Mouse (Mus musculus): Measurements from ENCODE around the gene Tada3. TPM values are rescaled to one million over a fixed set of nuclear protein-coding genes. Genes with fewer than 3 reads are reported as not detected.
A peak's percentile ranks its signal among the peaks of the same experiment; 100 is the strongest.

Tada3 gene
- polyA plus RNA-seq, 1 experiment from 2014 or later: 44.4 TPM

DNA sequence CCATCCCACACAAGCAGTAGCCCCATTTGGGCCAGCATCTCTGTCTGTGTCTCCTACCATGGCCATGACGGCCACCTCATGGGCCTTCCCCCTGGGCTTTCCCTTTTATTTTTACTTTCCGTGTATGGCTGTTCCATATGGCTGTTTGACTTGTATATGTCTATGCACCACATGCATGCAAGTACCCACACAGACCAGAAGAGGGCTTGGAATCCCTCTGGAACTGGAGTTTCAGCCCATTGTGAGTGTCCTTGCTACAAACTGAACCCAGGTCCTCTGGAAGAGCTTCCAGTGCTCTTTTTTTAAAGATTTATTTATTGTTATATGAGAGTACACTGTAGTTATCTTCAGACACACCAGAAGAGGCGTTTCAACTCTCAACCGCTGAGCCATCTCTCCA lies 16.2 kb downstream of the Tada3 start:
- WGBS: 71% methylated on average over 4 of the region's 4 CpGs
- H3K4me1 ChIP-seq (ENCODE audit: control insufficient read depth, insufficient read depth, low read length): no peaks in the 10 kb centered on the region
- H3K4me3 ChIP-seq (ENCODE audit: low read length): no peak overlapping the region
- no peak overlapping the region for H3K27ac ChIP-seq (ENCODE audit: low read length)
- no peak for ATAC-seq
- no peaks in the 10 kb centered on the region for H3K9me3 ChIP-seq (ENCODE audit: control insufficient read depth, low read length)
- H3K4me2 ChIP-seq (ENCODE audit: low read depth, low read length): no peak overlapping the region
- H3K27me3 ChIP-seq (replicated peaks; ENCODE audit: control insufficient read depth, insufficient read depth, low read length): no peaks in the 10 kb centered on the region
- peaks cover 2% of the 10 kb centered on the region; the same call in 1 of the 2 replicates for H3K36me3 ChIP-seq (ENCODE audit: control insufficient read depth, insufficient read depth, low read length)
- no peak overlapping the region for H3K9ac ChIP-seq (ENCODE audit: low read depth, low read length)

DNA sequence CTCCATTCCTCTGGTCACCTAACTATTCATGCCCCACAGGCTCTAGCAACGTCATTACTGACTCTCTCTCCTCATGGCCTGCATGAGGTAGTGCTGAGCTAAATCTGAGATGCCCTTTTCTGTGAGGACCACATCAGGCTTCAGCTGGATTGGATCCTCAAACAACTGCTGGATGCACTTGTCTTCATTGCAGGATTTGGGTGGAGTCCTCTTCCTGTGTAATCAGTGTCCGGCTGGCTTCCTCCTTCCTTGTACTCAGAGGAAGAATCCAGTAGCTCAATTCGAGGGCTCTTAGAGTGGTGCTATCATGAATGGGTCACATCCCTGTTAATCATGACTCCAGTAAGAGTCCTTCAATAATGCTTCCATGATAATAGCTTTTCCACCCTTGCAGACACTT lies 24.0 kb downstream of the Tada3 start:
- no peak for ATAC-seq
- no peak overlapping the region for H3K4me2 ChIP-seq (ENCODE audit: low read depth, low read length)
- no peak overlapping the region for H3K4me3 ChIP-seq (ENCODE audit: low read length)
- no peak overlapping the region for H3K27ac ChIP-seq (ENCODE audit: low read length)
- no peak overlapping the region for H3K9ac ChIP-seq (ENCODE audit: low read depth, low read length)
- WGBS: 72% methylated on average over 3 of the region's 3 CpGs
- no peaks in the 10 kb centered on the region for H3K9me3 ChIP-seq (ENCODE audit: control insufficient read depth, low read length)
- H3K27me3 ChIP-seq (replicated peaks; ENCODE audit: control insufficient read depth, insufficient read depth, low read length): no peaks in the 10 kb centered on the region
- H3K36me3 ChIP-seq (ENCODE audit: control insufficient read depth, insufficient read depth, low read length): no peaks in the 10 kb centered on the region
- peaks cover 4% of the 10 kb centered on the region; the same call in 1 of the 2 replicates for H3K4me1 ChIP-seq (ENCODE audit: control insufficient read depth, insufficient read depth, low read length)

DNA sequence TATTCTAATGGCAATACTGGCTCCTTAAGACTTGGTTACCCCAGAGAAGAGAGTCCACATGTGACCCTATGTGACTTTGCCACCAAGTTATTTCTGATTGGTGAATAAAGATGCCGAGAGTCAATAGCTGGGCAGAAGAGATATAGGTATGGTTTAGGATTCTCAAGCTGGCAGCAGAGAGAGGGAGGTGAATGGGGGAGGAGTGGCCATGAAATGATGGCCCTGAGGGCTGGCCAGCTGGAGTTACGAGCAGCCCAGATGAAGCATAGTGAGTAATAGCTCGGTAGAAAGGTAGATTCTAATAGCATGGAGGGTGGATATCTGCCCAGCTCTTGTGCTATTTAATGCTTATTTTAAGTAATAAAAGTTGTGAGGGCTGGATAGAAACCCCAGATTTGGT lies 24.9 kb downstream of the Tada3 start:
- Histone ChIP-seq H3K36me3 (ENCODE audit: control insufficient read depth, insufficient read depth, low read length) (no peaks in the 10 kb centered on the region), H3K27me3 (replicated peaks; ENCODE audit: control insufficient read depth, insufficient read depth, low read length) (no peaks in the 10 kb centered on the region), H3K9me3 (ENCODE audit: control insufficient read depth, low read length) (no peaks in the 10 kb centered on the region), H3K9ac (ENCODE audit: low read depth, low read length) (no peak overlapping the region), H3K4me3 (ENCODE audit: low read length) (no peak overlapping the region), H3K4me2 (ENCODE audit: low read depth, low read length) (no peak overlapping the region), H3K4me1 (ENCODE audit: control insufficient read depth, insufficient read depth, low read length) (peaks cover 4% of the 10 kb centered on the region; the same call in 1 of the 2 replicates), H3K27ac (ENCODE audit: low read length) (no peak overlapping the region)
- 71% methylated on average over 3 of the region's 3 CpGs for WGBS
- no peak for ATAC-seq

DNA sequence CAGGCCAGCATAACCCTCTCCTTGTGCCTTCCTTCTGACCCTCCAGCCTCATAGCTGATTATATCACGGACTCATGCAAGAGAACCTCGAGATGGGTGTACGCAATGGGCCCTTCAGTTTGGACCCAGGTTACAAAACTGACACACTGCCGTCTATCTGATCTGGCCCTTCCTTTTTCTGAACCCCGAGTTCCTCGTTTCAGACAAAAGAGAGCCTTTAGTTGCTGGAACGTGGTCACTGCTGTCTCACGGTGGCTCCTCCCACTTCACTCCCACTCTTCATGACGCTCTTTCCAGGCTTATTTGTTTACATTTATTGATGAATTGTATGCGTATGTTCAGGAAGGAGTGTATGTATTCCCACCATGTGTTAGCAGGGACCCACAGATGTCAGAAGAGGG lies 26.0 kb downstream of the Tada3 start:
- 46% methylated on average over 10 of the region's 10 CpGs for whole genome bisulfite sequencing
- Histone ChIP-seq H3K36me3 (ENCODE audit: control insufficient read depth, insufficient read depth, low read length) (no peaks in the 10 kb centered on the region), H3K4me1 (ENCODE audit: control insufficient read depth, insufficient read depth, low read length) (peaks cover 4% of the 10 kb centered on the region; the same call in 1 of the 2 replicates), H3K9ac (ENCODE audit: low read depth, low read length) (no peak overlapping the region), H3K27ac (ENCODE audit: low read length) (no peak overlapping the region), H3K27me3 (replicated peaks; ENCODE audit: control insufficient read depth, insufficient read depth, low read length) (no peaks in the 10 kb centered on the region), H3K4me3 (ENCODE audit: low read length) (no peak overlapping the region), H3K4me2 (ENCODE audit: low read depth, low read length) (no peak overlapping the region), H3K9me3 (ENCODE audit: control insufficient read depth, low read length) (no peaks in the 10 kb centered on the region)
- ATAC-seq: no peak; the same call in 1 of the 2 replicates

DNA sequence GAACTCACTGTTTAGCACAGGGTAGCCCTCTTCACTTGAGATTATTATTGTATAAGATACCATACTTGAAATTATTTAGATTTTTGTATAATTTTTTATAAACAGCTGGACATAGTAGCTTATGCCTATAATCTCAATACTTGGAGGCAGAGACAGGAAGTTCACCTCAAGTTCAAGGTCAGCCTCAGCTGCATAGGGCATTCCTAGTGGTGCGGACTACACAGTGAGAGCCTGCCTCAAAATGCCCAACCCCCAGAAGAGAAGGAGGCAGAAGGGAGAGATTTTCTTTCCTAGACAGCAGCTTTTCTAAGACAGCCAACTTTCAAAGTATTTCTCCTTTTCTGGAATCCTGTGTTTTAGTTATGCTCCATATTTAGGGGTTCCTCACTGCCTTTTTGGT lies 26.5 kb downstream of the Tada3 start:
- H3K27me3 ChIP-seq (replicated peaks; ENCODE audit: control insufficient read depth, insufficient read depth, low read length): no peaks in the 10 kb centered on the region
- H3K4me1 ChIP-seq (ENCODE audit: control insufficient read depth, insufficient read depth, low read length): peaks cover 4% of the 10 kb centered on the region; the same call in 1 of the 2 replicates
- H3K9ac ChIP-seq (ENCODE audit: low read depth, low read length): no peak overlapping the region
- no peak overlapping the region for H3K4me3 ChIP-seq (ENCODE audit: low read length)
- no peak overlapping the region for H3K4me2 ChIP-seq (ENCODE audit: low read depth, low read length)
- WGBS: 85% methylated on average over 1 of the region's 1 CpGs
- H3K9me3 ChIP-seq (ENCODE audit: control insufficient read depth, low read length): no peaks in the 10 kb centered on the region
- no peak for ATAC-seq
- no peaks in the 10 kb centered on the region for H3K36me3 ChIP-seq (ENCODE audit: control insufficient read depth, insufficient read depth, low read length)
- H3K27ac ChIP-seq (ENCODE audit: low read length): no peak overlapping the region

DNA sequence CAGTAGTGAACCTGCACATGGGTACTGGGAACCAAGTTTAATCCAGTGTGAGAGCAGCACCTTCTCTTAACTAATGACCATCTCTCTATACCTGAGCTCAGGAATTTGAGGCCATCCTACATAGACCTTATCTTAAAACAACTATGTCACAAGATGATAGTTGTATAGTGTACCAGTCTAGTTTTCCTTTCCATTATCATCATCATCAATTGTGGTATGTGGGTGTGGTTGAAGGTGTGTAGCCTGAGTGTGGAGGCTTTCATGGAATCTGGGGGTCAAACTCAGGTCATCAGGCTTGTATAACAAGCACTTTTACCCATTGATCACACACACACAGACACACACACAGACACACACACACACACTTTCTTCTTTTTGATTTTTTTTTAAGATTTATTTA lies 27.1 kb downstream of the Tada3 start:
- Histone ChIP-seq H3K27me3 (replicated peaks; ENCODE audit: control insufficient read depth, insufficient read depth, low read length) (no peaks in the 10 kb centered on the region), H3K27ac (ENCODE audit: low read length) (no peak overlapping the region), H3K4me2 (ENCODE audit: low read depth, low read length) (no peak overlapping the region), H3K36me3 (ENCODE audit: control insufficient read depth, insufficient read depth, low read length) (no peaks in the 10 kb centered on the region), H3K9me3 (ENCODE audit: control insufficient read depth, low read length) (no peaks in the 10 kb centered on the region), H3K9ac (ENCODE audit: low read depth, low read length) (no peak overlapping the region), H3K4me3 (ENCODE audit: low read length) (no peak overlapping the region), H3K4me1 (ENCODE audit: control insufficient read depth, insufficient read depth, low read length) (peaks cover 4% of the 10 kb centered on the region; the same call in 1 of the 2 replicates)
- peak; percentile 71 for ATAC-seq

DNA sequence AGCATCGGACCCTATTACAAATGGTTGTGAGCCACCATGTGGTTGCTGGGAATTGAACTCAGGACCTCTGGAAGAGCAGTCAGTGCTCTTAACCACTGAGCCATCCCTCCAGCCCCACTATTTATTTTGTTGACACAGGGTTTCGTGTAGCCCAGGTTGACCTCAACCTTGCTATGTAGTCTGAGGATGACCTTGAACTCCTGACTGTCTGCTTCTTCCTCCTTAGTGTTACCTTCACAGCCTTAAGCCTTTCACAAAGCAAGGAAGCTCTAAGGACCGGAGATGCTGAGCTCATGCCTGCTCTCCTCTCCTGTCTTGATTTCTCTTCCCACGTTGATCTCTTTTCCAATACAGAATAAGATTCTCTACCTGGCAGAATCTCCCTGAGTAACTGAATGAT lies 30.8 kb downstream of the Tada3 start:
- ATAC-seq: no peak
- no peak overlapping the region for H3K9ac ChIP-seq (ENCODE audit: low read depth, low read length)
- H3K27ac ChIP-seq (ENCODE audit: low read length): no peak overlapping the region
- peaks cover 20% of the 10 kb centered on the region for H3K4me1 ChIP-seq (ENCODE audit: control insufficient read depth, insufficient read depth, low read length)
- H3K4me2 ChIP-seq (ENCODE audit: low read depth, low read length): no peak overlapping the region
- H3K9me3 ChIP-seq (ENCODE audit: control insufficient read depth, low read length): no peaks in the 10 kb centered on the region
- 65% methylated on average over 4 of the region's 4 CpGs for WGBS
- no peaks in the 10 kb centered on the region for H3K36me3 ChIP-seq (ENCODE audit: control insufficient read depth, insufficient read depth, low read length)
- H3K4me3 ChIP-seq (ENCODE audit: low read length): no peak overlapping the region
- no peaks in the 10 kb centered on the region for H3K27me3 ChIP-seq (replicated peaks; ENCODE audit: control insufficient read depth, insufficient read depth, low read length)

DNA sequence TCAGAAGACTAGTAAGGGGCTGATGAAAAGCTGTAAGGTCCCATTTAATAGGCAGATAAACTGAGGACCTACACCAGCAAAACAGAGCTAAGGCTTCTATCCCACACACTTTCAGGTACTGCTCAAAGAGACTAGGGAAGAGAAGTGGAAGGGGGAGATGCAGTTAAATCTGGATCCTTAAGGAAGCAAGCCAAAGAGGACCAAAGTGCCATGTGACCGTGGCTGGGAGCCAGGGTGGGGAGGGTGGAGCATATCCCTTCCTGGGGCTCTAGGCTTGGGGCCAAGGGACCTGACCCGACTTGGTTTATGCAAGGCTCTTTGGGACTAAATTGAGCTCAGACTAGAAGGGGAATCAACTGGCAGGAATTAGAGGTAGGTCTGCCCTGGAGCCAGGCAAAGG lies 33.4 kb downstream of the Tada3 start:
- H3K36me3 ChIP-seq (ENCODE audit: control insufficient read depth, insufficient read depth, low read length): 0 out of 2 replicates have a peak, but pooled peaks cover 3% of the 10 kb centered on the region
- ATAC-seq: peak; percentile 16; the same call in 1 of the 2 replicates
- H3K9me3 ChIP-seq (ENCODE audit: control insufficient read depth, low read length): no peaks in the 10 kb centered on the region
- no peaks in the 10 kb centered on the region for H3K27me3 ChIP-seq (replicated peaks; ENCODE audit: control insufficient read depth, insufficient read depth, low read length)
- peak overlapping the region; percentile 65; the same call in 1 of the 2 replicates for H3K27ac ChIP-seq (ENCODE audit: low read length)
- 31% methylated on average over 2 of the region's 2 CpGs for WGBS
- peak overlapping the region; percentile 79 for H3K4me3 ChIP-seq (ENCODE audit: low read length)
- peak overlapping the region; percentile 92 for H3K4me2 ChIP-seq (ENCODE audit: low read depth, low read length)
- peaks cover 19% of the 10 kb centered on the region for H3K4me1 ChIP-seq (ENCODE audit: control insufficient read depth, insufficient read depth, low read length)
- peak overlapping the region; percentile 95 for H3K9ac ChIP-seq (ENCODE audit: low read depth, low read length)

DNA sequence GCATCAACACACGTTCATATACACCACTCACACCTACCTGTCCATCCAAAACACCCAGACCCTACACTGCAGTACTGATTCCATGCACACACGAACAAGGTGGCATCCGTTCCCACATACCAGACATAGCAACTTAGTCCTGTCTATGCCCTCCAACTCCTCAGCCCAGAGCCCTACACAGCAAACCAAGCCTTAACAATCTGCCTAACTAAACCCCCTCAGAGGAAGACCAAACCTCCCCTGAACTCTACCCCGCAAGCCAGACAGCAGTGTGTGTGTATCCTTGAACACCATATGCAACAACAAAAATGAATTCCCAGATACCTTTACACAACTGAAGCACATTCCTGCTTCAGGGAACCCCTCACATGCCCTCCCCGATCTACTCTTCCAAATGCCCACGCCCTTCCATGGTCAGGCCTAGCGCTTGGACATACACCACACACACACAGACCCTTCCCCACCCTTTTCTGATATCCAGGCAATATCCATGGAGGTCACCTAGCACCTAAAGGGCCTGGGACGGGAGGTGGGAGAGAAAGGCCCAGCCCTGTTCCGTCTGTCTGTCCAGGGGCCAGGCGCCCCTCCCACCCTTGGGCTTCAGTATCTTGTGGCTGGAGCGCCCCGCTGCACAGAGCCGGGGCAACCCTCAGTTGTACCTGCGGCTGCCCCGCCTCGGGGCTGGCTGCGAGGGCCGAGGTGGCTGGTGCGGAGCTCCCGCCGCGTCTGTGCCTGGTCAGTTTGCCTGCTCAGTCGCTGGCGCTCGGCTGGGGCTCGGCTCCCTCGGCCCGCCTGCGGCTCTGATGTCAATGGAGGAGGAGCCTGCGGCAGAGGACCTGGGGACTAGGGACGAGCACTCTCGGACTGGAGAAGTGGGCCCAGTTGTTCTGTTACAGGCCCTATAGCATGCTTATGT lies 34.2 kb downstream of the Tada3 start, which contains the start of gene Camk1:
Gene Camk1, minus strand, starts transcription at position 808 of the 916 bp plus-strand sequence.
- peak within 1 kb of the TSS; percentile 79 for H3K4me3 ChIP-seq (ENCODE audit: low read length)
- peak within 1 kb of the TSS; percentile 65 for H3K27ac ChIP-seq (ENCODE audit: low read length)
- peaks cover 19% of the 10 kb centered on the region for H3K4me1 ChIP-seq (ENCODE audit: control insufficient read depth, insufficient read depth, low read length)
- no peaks in the 10 kb centered on the region for H3K27me3 ChIP-seq (replicated peaks; ENCODE audit: control insufficient read depth, insufficient read depth, low read length)
- peak within 1 kb of the TSS; percentile 92 for H3K4me2 ChIP-seq (ENCODE audit: low read depth, low read length)
- peak; percentile 91 for ATAC-seq
- 0 out of 2 replicates have a peak, but pooled peaks cover 3% of the 10 kb centered on the region for H3K36me3 ChIP-seq (ENCODE audit: control insufficient read depth, insufficient read depth, low read length)
- H3K9ac ChIP-seq (ENCODE audit: low read depth, low read length): peak within 1 kb of the TSS; percentile 95
- no peaks in the 10 kb centered on the region for H3K9me3 ChIP-seq (ENCODE audit: control insufficient read depth, low read length)
- WGBS: 13% methylated on average over 32 of the region's 32 CpGs
